Comparison of ENCODE assay signal across 18 mouse cellular contexts in genomic region chr10:90688696-90689252, GRCm38 (mm10).
DNase-seq lines count a peak whose midpoint lies in the region; TF ChIP-seq lines count a peak whose summit lies in the region.
"Had no signal": no experiment of that assay in that cellular context is flagged by ENCODE, and none has a peak within 500 bp of the region (broad histone marks: within the 10 kb centered on the region; RNA-seq: fewer than 3 reads in every experiment).

No protein-coding gene starts in this region.

- peak overlapping the region; percentile 49 for H3K27ac ChIP-seq in olfactory bulb, adult 2 months (ENCODE audit: insufficient read depth, low read depth, low read length)
- H3K27ac ChIP-seq: midbrain, embryonic 13.5 days had no signal

- DNase-seq in cerebellum, adult 18-20 months, result peak; percentile 34 to 51
- DNase-seq in cerebellum, postnatal 4 days (ENCODE audit: low spot score in 2 of 2), result no peak
- peak; percentile 10 for DNase-seq in kidney, postnatal 10 days
- no peak for DNase-seq in kidney, postnatal 14 days
- peak; percentile 43 for DNase-seq in right cerebral cortex, adult 18-20 months
- no peak for DNase-seq in right cerebral cortex, adult 2 months (ENCODE audit: low spot score in 2 of 2)
- no peak for DNase-seq in lung, postnatal 14 days
- DNase-seq: B cell, adult 2 months; gastrocnemius, postnatal 25 days; heart, postnatal 36 days; kidney, postnatal 25 days; layer of hippocampus, adult 9-11 months; lung, embryonic 14.5 days; thymus, postnatal 14 days had no signal

- WGBS in olfactory bulb, adult 2 months, result 49% methylated on average over 13 of the region's 13 CpGs

- TF ChIP-seq POLR2A in olfactory bulb, adult 2 months (IDR thresholded peaks at IDR 0.05; ENCODE audit: insufficient read depth, low read depth, low read length), result no peak

- peaks cover 14% of the 10 kb centered on the region for H3K4me1 ChIP-seq in olfactory bulb, adult 2 months (ENCODE audit: control insufficient read depth, insufficient read depth, low read length)
- H3K4me1 ChIP-seq: heart, embryonic 12.5 days had no signal

- no peak for TF ChIP-seq CTCF in olfactory bulb, adult 2 months (IDR thresholded peaks at IDR 0.05; ENCODE audit: insufficient read depth, low read depth, low read length)

- no peak overlapping the region for H3K4me3 ChIP-seq in olfactory bulb, adult 2 months (ENCODE audit: insufficient read depth, low read depth, low read length)
- H3K4me3 ChIP-seq: erythroblast, embryonic 14.5 days; heart, embryonic 12.5 days; midbrain, embryonic 13.5 days had no signal

Comparison
In these comparisons a context has a peak if more than half of its experiments do, and no peak if none do; other contexts are left out.
1. DNase-seq: peak in cerebellum, adult 18-20 months (2 of 2), kidney, postnatal 10 days (single experiment) and right cerebral cortex, adult 18-20 months (single experiment); none in cerebellum, postnatal 4 days (0 of 2), kidney, postnatal 14 days (single experiment), right cerebral cortex, adult 2 months (0 of 2) and lung, postnatal 14 days (single experiment).